Mouse (Mus musculus) common myeloid progenitor, adult 5-6 weeks (primary cell): ENCODE data around the gene Sprr2e. TPM values are rescaled to one million over a fixed set of nuclear protein-coding genes. Genes with fewer than 3 reads are reported as not detected.

Experiments
- ATAC-seq: replicated peaks from 2 replicates; pipeline ENCODE4 v1.8.0; 2016; ENCODE audit warnings: low read depth, mild to moderate bottlenecking, moderate TSS enrichment, inconsistent platforms; ENCODE audit not compliant: poor library complexity, severe bottlenecking
- total RNA-seq: library from RNA; stranded (forward); fragments of 200-1000, 187-1606 nt; gene quantifications from 2 replicates; pipeline ENCODE4 v1.2.3, GENCODE M21; 2017

The Sprr2e gene
- not detected in 2 replicates for total RNA-seq

- no peak for ATAC-seq
These were observed at the start of gene Sprr2e for GRCm38 (mm10) chr3:92351843-92352242. TSS of gene Sprr2e (plus strand) at chr3:92352143.

- ATAC-seq = no peak
These were observed 44.5 kb upstream of the Sprr2e start for GRCm38 (mm10) chr3:92307406-92307805.

- ATAC-seq = no peak
These were observed 35.6 kb upstream of the Sprr2e start, which contains the start of gene Sprr2b for GRCm38 (mm10) chr3:92316320-92316719. TSS of gene Sprr2b (plus strand) at chr3:92316620.

GRCm38 (mm10) chr3:92317384-92317783 lies 34.6 kb upstream of the Sprr2e start:
- ATAC-seq = no peak

GRCm38 (mm10) chr3:92336278-92336677 lies 15.7 kb upstream of the Sprr2e start:
- no peak for ATAC-seq

GRCm38 (mm10) chr3:92338840-92339239 lies 13.1 kb upstream of the Sprr2e start, which contains the start of gene Sprr2d:
TSS of gene Sprr2d (plus strand) at chr3:92339140.
- ATAC-seq = no peak

GRCm38 (mm10) chr3:92361619-92362018 lies 9.7 kb downstream of the Sprr2e start:
- ATAC-seq = no peak

- no peak for ATAC-seq
These were observed 12.9 kb downstream of the Sprr2e start, which contains the start of gene Sprr2f for GRCm38 (mm10) chr3:92364887-92365286. TSS of gene Sprr2f (plus strand) at chr3:92365187.

- ATAC-seq = no peak
These were observed 21.7 kb downstream of the Sprr2e start for GRCm38 (mm10) chr3:92373613-92374012.

- ATAC-seq = no peak
These were observed 33.4 kb downstream of the Sprr2e start, which contains the start of gene Sprr2h for GRCm38 (mm10) chr3:92385385-92385784. TSS of gene Sprr2h (plus strand) at chr3:92385685.

GRCm38 (mm10) chr3:92394301-92394700 lies 42.4 kb downstream of the Sprr2e start:
- ATAC-seq = no peak

Other genes starting within 250 kb of the Sprr2e start
- gene Prr9, start 228.2 kb upstream of the Sprr2e start, total RNA-seq = not detected in 2 replicates
- gene Lelp1, start 209.4 kb upstream of the Sprr2e start, total RNA-seq = not detected in 2 replicates
- not detected in 2 replicates for gene Sprr2a1, start 136.3 kb upstream of the Sprr2e start, total RNA-seq
- not detected in 2 replicates for gene Sprr2a2, start 136.2 kb upstream of the Sprr2e start, total RNA-seq
- gene Sprr2a3, start 66.7 kb upstream of the Sprr2e start, total RNA-seq = not detected in 2 replicates
- gene Sprr2b, start 35.5 kb upstream of the Sprr2e start, total RNA-seq = not detected in 2 replicates
- not detected in 2 replicates for gene Sprr2d, start 13.0 kb upstream of the Sprr2e start, total RNA-seq
- gene Sprr2f, start 13.0 kb downstream of the Sprr2e start, total RNA-seq = not detected in 2 replicates
- not detected in 2 replicates for gene Sprr2h, start 33.5 kb downstream of the Sprr2e start, total RNA-seq
- not detected in 2 replicates for gene Sprr2i, start 55.8 kb downstream of the Sprr2e start, total RNA-seq
- not detected in 2 replicates for gene Sprr2j-ps, start 65.9 kb downstream of the Sprr2e start, total RNA-seq
- 3.0 and 5.6 TPM in 2 replicates for gene Gm9774, start 77.3 kb downstream of the Sprr2e start, total RNA-seq
- gene Sprr2k, start 80.4 kb downstream of the Sprr2e start, total RNA-seq = not detected in 2 replicates
- gene Sprr1b, start 86.6 kb downstream of the Sprr2e start, total RNA-seq = not detected in 2 replicates
- gene Sprr3, start 106.6 kb downstream of the Sprr2e start, total RNA-seq = not detected in 2 replicates
- gene Sprr1a, start 133.8 kb downstream of the Sprr2e start, total RNA-seq = not detected in 2 replicates
- not detected in 2 replicates for gene Sprr4, start 148.3 kb downstream of the Sprr2e start, total RNA-seq
- gene 2310046K23Rik, start 182.4 kb downstream of the Sprr2e start, total RNA-seq = not detected in 2 replicates
- gene Ivl, start 221.6 kb downstream of the Sprr2e start, total RNA-seq = not detected in 2 replicates
- gene Smcp, start 236.9 kb downstream of the Sprr2e start, total RNA-seq = not detected in 2 replicates